Mouse (Mus musculus): ENCODE data around the gene Col4a3bp. TPM values are rescaled to one million over a fixed set of nuclear protein-coding genes. Genes with fewer than 3 reads are reported as not detected.

Col4a3bp gene
- polyA plus RNA-seq, 1 experiment: 63.0 TPM

GRCm38 (mm10) chr13:96514154-96514942 lies 28.1 kb upstream of the Col4a3bp start:
- Histone ChIP-seq H3K4me3 (ENCODE audit: insufficient read depth, low read length) (no peak overlapping the region), H3K27ac (ENCODE audit: insufficient read depth, low read depth, low read length) (no peak overlapping the region)
- TF ChIP-seq POLR2A (IDR thresholded peaks at IDR 0.05; ENCODE audit: borderline replicate concordance, low read depth, low read length): no peak
- no peak for TF ChIP-seq CTCF (IDR thresholded peaks at IDR 0.05; ENCODE audit: low read depth, low read length)

GRCm38 (mm10) chr13:96516249-96516648 lies 26.2 kb upstream of the Col4a3bp start:
- H3K4me1 ChIP-seq (ENCODE audit: control insufficient read depth, insufficient read depth, low read length): peaks cover 24% of the 10 kb centered on the region
- no peak overlapping the region for H3K4me3 ChIP-seq (ENCODE audit: insufficient read depth, low read length)
- no peak overlapping the region for H3K27ac ChIP-seq (ENCODE audit: insufficient read depth, low read depth, low read length)
- no peak for TF ChIP-seq CTCF (IDR thresholded peaks at IDR 0.05; ENCODE audit: low read depth, low read length)
- no peak for TF ChIP-seq POLR2A (IDR thresholded peaks at IDR 0.05; ENCODE audit: borderline replicate concordance, low read depth, low read length)

More at GRCm38 (mm10) chr13:96514154-96514942, 28.1 kb upstream of the Col4a3bp start:
- peaks cover 27% of the 10 kb centered on the region for H3K4me1 ChIP-seq (ENCODE audit: control insufficient read depth, insufficient read depth, low read length)

- Histone ChIP-seq H3K4me1 (ENCODE audit: control insufficient read depth, insufficient read depth, low read length) (peaks cover 16% of the 10 kb centered on the region), H3K27ac (ENCODE audit: insufficient read depth, low read depth, low read length) (no peak overlapping the region), H3K4me3 (ENCODE audit: insufficient read depth, low read length) (no peak overlapping the region)
- TF ChIP-seq POLR2A (IDR thresholded peaks at IDR 0.05; ENCODE audit: borderline replicate concordance, low read depth, low read length) (no peak), CTCF (IDR thresholded peaks at IDR 0.05; ENCODE audit: low read depth, low read length) (no peak)
Observed at GRCm38 (mm10) chr13:96517335-96517734, 25.1 kb upstream of the Col4a3bp start.

- Histone ChIP-seq H3K4me3 (ENCODE audit: insufficient read depth, low read length) (no peak overlapping the region), H3K4me1 (ENCODE audit: control insufficient read depth, insufficient read depth, low read length) (peaks cover 12% of the 10 kb centered on the region), H3K27ac (ENCODE audit: insufficient read depth, low read depth, low read length) (no peak overlapping the region)
- TF ChIP-seq POLR2A (IDR thresholded peaks at IDR 0.05; ENCODE audit: borderline replicate concordance, low read depth, low read length): no peak
- no peak for TF ChIP-seq CTCF (IDR thresholded peaks at IDR 0.05; ENCODE audit: low read depth, low read length)
Observed at GRCm38 (mm10) chr13:96521294-96521693, 21.1 kb upstream of the Col4a3bp start.

GRCm38 (mm10) chr13:96527022-96527421 lies 15.4 kb upstream of the Col4a3bp start:
- TF ChIP-seq CTCF (IDR thresholded peaks at IDR 0.05; ENCODE audit: low read depth, low read length) (no peak), POLR2A (IDR thresholded peaks at IDR 0.05; ENCODE audit: borderline replicate concordance, low read depth, low read length) (no peak)
- H3K27ac ChIP-seq (ENCODE audit: insufficient read depth, low read depth, low read length): no peak overlapping the region
- H3K4me1 ChIP-seq (ENCODE audit: control insufficient read depth, insufficient read depth, low read length): peaks cover 17% of the 10 kb centered on the region
- no peak overlapping the region for H3K4me3 ChIP-seq (ENCODE audit: insufficient read depth, low read length)

GRCm38 (mm10) chr13:96527856-96528255 lies 14.6 kb upstream of the Col4a3bp start:
- H3K4me1 ChIP-seq (ENCODE audit: control insufficient read depth, insufficient read depth, low read length): peaks cover 20% of the 10 kb centered on the region
- H3K4me3 ChIP-seq (ENCODE audit: insufficient read depth, low read length): no peak overlapping the region
- no peak for TF ChIP-seq CTCF (IDR thresholded peaks at IDR 0.05; ENCODE audit: low read depth, low read length)
- TF ChIP-seq POLR2A (IDR thresholded peaks at IDR 0.05; ENCODE audit: borderline replicate concordance, low read depth, low read length): no peak
- H3K27ac ChIP-seq (ENCODE audit: insufficient read depth, low read depth, low read length): no peak overlapping the region

GRCm38 (mm10) chr13:96528776-96529175 lies 13.6 kb upstream of the Col4a3bp start:
- peaks cover 25% of the 10 kb centered on the region for H3K4me1 ChIP-seq (ENCODE audit: control insufficient read depth, insufficient read depth, low read length)
- no peak overlapping the region for H3K27ac ChIP-seq (ENCODE audit: insufficient read depth, low read depth, low read length)
- H3K4me3 ChIP-seq (ENCODE audit: insufficient read depth, low read length): no peak overlapping the region
- no peak for TF ChIP-seq POLR2A (IDR thresholded peaks at IDR 0.05; ENCODE audit: borderline replicate concordance, low read depth, low read length)
- no peak for TF ChIP-seq CTCF (IDR thresholded peaks at IDR 0.05; ENCODE audit: low read depth, low read length)

- Histone ChIP-seq H3K4me1 (ENCODE audit: control insufficient read depth, insufficient read depth, low read length) (peaks cover 27% of the 10 kb centered on the region), H3K27ac (ENCODE audit: insufficient read depth, low read depth, low read length) (no peak overlapping the region), H3K4me3 (ENCODE audit: insufficient read depth, low read length) (no peak overlapping the region)
- TF ChIP-seq CTCF (IDR thresholded peaks at IDR 0.05; ENCODE audit: low read depth, low read length): no peak
- TF ChIP-seq POLR2A (IDR thresholded peaks at IDR 0.05; ENCODE audit: borderline replicate concordance, low read depth, low read length): no peak
Observed at GRCm38 (mm10) chr13:96529542-96529941, 12.9 kb upstream of the Col4a3bp start.

GRCm38 (mm10) chr13:96530064-96530463 lies 12.4 kb upstream of the Col4a3bp start:
- H3K27ac ChIP-seq (ENCODE audit: insufficient read depth, low read depth, low read length): no peak overlapping the region
- no peak overlapping the region for H3K4me3 ChIP-seq (ENCODE audit: insufficient read depth, low read length)
- TF ChIP-seq CTCF (IDR thresholded peaks at IDR 0.05; ENCODE audit: low read depth, low read length) (no peak), POLR2A (IDR thresholded peaks at IDR 0.05; ENCODE audit: borderline replicate concordance, low read depth, low read length) (no peak)
- H3K4me1 ChIP-seq (ENCODE audit: control insufficient read depth, insufficient read depth, low read length): peaks cover 27% of the 10 kb centered on the region

GRCm38 (mm10) chr13:96532176-96532575 lies 10.2 kb upstream of the Col4a3bp start:
- Histone ChIP-seq H3K27ac (ENCODE audit: insufficient read depth, low read depth, low read length) (no peak overlapping the region), H3K4me1 (ENCODE audit: control insufficient read depth, insufficient read depth, low read length) (peaks cover 27% of the 10 kb centered on the region), H3K4me3 (ENCODE audit: insufficient read depth, low read length) (no peak overlapping the region)
- no peak for TF ChIP-seq POLR2A (IDR thresholded peaks at IDR 0.05; ENCODE audit: borderline replicate concordance, low read depth, low read length)
- no peak for TF ChIP-seq CTCF (IDR thresholded peaks at IDR 0.05; ENCODE audit: low read depth, low read length)
